Comparison of ENCODE assay signal across 8 mouse cellular contexts in the genomic region with DNA sequence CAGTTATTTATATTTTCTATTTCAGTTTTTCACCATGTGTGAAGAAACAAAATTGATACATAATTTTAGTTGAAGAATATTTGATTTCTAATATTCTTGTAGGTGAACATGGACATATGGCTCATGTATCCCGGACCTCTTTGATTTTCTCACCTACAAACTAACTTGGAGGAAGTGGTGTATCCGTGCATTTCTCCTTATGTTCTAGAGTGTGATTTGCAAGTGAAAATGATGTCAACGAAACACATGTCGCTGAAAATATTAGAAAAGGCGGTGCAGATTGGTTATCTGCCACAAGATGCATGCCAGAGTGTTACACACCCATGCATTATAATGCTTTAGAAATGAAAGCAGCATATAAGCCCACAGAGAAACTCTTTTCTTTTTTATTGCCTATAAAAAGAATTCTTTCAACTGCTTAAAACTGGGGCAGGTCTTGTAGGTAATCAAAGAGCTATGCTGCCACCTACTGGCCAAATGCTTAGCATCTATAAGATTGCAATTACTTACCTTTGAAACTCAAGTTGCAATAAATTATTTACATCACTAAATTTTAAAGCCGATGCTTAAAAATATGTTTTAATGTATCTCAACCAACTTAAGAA.
A peak's percentile ranks its signal among the peaks of the same experiment; 100 is the strongest.
DNase-seq lines count a peak whose midpoint lies in the region; ATAC-seq and TF ChIP-seq lines count a peak whose summit lies in the region.

No protein-coding gene starts in this region.

- peak overlapping the region; percentile 34 for H3K4me2 ChIP-seq in midbrain, embryonic 15.5 days

- H3K4me3 ChIP-seq in heart, adult 2 months = no peak overlapping the region
- no peak overlapping the region for H3K4me3 ChIP-seq in midbrain, embryonic 15.5 days

- H3K4me1 ChIP-seq in heart, adult 2 months (ENCODE audit: control insufficient read depth, insufficient read depth, low read length) = no peaks in the 10 kb centered on the region
- H3K4me1 ChIP-seq in midbrain, embryonic 15.5 days = peaks cover 5% of the 10 kb centered on the region; the same call in 1 of the 2 replicates

- no peaks in the 10 kb centered on the region for H3K79me2 ChIP-seq in heart, adult 2 months (replicated peaks; ENCODE audit: control insufficient read depth, insufficient read depth, low read length)

- 50% methylated on average over 6 of the region's 6 CpGs for WGBS in heart, adult 2 months
- WGBS in midbrain, embryonic 15.5 days = 34% methylated on average over 6 of the region's 6 CpGs

- TF ChIP-seq CTCF in heart, adult 2 months (IDR thresholded peaks at IDR 0.05) = peak; percentile 77

- intact Hi-C loops in heart, adult 2 months (cut with DNase I) = no loop called here
- intact Hi-C loops in gastrocnemius, postnatal 14 days (cut with DNase I; ENCODE audit: low total_unique reads) = no loop called here

- H3K36me3 ChIP-seq in heart, adult 2 months (ENCODE audit: control insufficient read depth, insufficient read depth, low read length) = no peaks in the 10 kb centered on the region
- no peaks in the 10 kb centered on the region for H3K36me3 ChIP-seq in midbrain, embryonic 15.5 days (replicated peaks)

- H3K27me3 ChIP-seq in heart, adult 2 months (ENCODE audit: control insufficient read depth, insufficient read depth, low read length) = no peaks in the 10 kb centered on the region
- H3K27me3 ChIP-seq in midbrain, embryonic 15.5 days (replicated peaks) = no peaks in the 10 kb centered on the region

- TF ChIP-seq POLR2A in heart, adult 2 months (IDR thresholded peaks at IDR 0.05; ENCODE audit: insufficient read depth, low read depth, low read length) = no peak

- DNase-seq in heart, adult 2 months = no peak
- DNase-seq in heart, adult 11 months = no peak
- peak; percentile 21 for DNase-seq in Muller cell, postnatal 12 days (ENCODE audit: inconsistent ontology term)
- peak; percentile 50 to 66 for DNase-seq in cerebellum, postnatal 36 days
- peak; percentile 24 for DNase-seq in gastrocnemius, postnatal 14 days
- peak; percentile 73 to 83 for DNase-seq in left cerebral cortex, adult 18-20 months (ENCODE audit: low spot score in 2 of 2)
- peak; percentile 60 for DNase-seq in urinary bladder, postnatal 25 days (ENCODE audit: low spot score)

- peak; percentile 81 for ATAC-seq in midbrain, embryonic 15.5 days (replicated peaks)

- H3K9ac ChIP-seq in heart, adult 2 months (ENCODE audit: low read depth, low read length) = no peak overlapping the region
- H3K9ac ChIP-seq in midbrain, embryonic 15.5 days = no peak overlapping the region

- H3K9me3 ChIP-seq in midbrain, embryonic 15.5 days = no peaks in the 10 kb centered on the region

- no peak overlapping the region for H3K27ac ChIP-seq in heart, adult 2 months
- H3K27ac ChIP-seq in midbrain, embryonic 15.5 days = peak overlapping the region; percentile 63; the same call in 1 of the 2 replicates

- TF ChIP-seq EP300 in heart, adult 2 months (IDR thresholded peaks at IDR 0.05; ENCODE audit: insufficient read depth, low read depth, low read length) = no peak

Comparison
In these comparisons a context has a peak if more than half of its experiments do, and no peak if none do; other contexts are left out.
1. DNase-seq: peak in Muller cell, postnatal 12 days (single experiment), cerebellum, postnatal 36 days (2 of 2), gastrocnemius, postnatal 14 days (single experiment), left cerebral cortex, adult 18-20 months (2 of 2) and urinary bladder, postnatal 25 days (single experiment); none in heart, adult 2 months (0 of 2) and heart, adult 11 months (single experiment).